Mouse (Mus musculus) stomach, embryonic 15.5 days (tissue): Measurements from ENCODE around the gene Rfx2. TPM values are rescaled to one million over a fixed set of nuclear protein-coding genes. Genes with fewer than 3 reads are reported as not detected.

ENCODE experiments used
- ATAC-seq: fragments of 200-750 bp; cut with Nextera tagmentation; 2 replicates; pipeline ENCODE4 v1.8.0; 2017; ENCODE audit warnings: low read depth, moderate number of reproducible peaks, moderate TSS enrichment; ENCODE audit not compliant: insufficient read depth, low FRiP score
- H3K27ac ChIP-seq: fragments of 300-500 bp; sonication (generic); 2 replicates; pipeline ENCODE4 v1.5.1; 2015; ENCODE audit warnings: mild to moderate bottlenecking, inconsistent platforms
- H3K27me3 ChIP-seq: fragments of 300-500 bp; sonication (generic); replicated peaks from 2 replicates; pipeline ENCODE4 v1.6.1; 2015; ENCODE audit warnings: inconsistent platforms
- H3K36me3 ChIP-seq: fragments of 300-500 bp; sonication (generic); 2 replicates; pipeline ENCODE4 v1.6.1; 2015; ENCODE audit warnings: inconsistent platforms
- H3K4me1 ChIP-seq: fragments of 300-500 bp; sonication (generic); 2 replicates; pipeline ENCODE4 v1.6.1; 2015; ENCODE audit warnings: inconsistent platforms
- H3K4me2 ChIP-seq: fragments of 300-500 bp; sonication (generic); 2 replicates; pipeline ENCODE4 v1.6.1; 2015; ENCODE audit warnings: mild to moderate bottlenecking, inconsistent platforms
- H3K4me3 ChIP-seq: fragments of 300-500 bp; sonication (generic); replicated peaks from 2 replicates; pipeline ENCODE4 v1.5.1; 2015; ENCODE audit warnings: inconsistent platforms
- H3K9ac ChIP-seq: fragments of 300-500 bp; sonication (generic); 2 replicates; pipeline ENCODE4 v1.6.1; 2015; ENCODE audit warnings: inconsistent platforms
- H3K9me3 ChIP-seq: fragments of 300-500 bp; sonication (generic); 2 replicates; pipeline ENCODE4 v1.6.1; 2016; ENCODE audit warnings: inconsistent platforms
- WGBS: fragments of 180-500 bp; shearing (Covaris S2); methylation state at CpG from one replicate; pipeline ENCODE4 v1.1.7; 2015; 5-methylcytosine and 5-hydroxymethylcytosine counted together
- polyA plus RNA-seq: library from polyadenylated mRNA; unstranded; fragments of >200 nt; fragmentation: Nextera tagmentation; extraction: Ambion mirVana; gene quantifications from 2 replicates; pipeline ENCODE4 v1.2.1, GENCODE M21; 2015

Gene Rfx2
- polyA plus RNA-seq, 1 experiment from 2014 or later, result 6.6 TPM

- Histone ChIP-seq H3K4me1 (no peaks in the 10 kb centered on the region), H3K27ac (peak overlapping the region; percentile 46; the same call in 1 of the 2 replicates), H3K27me3 (no peaks in the 10 kb centered on the region), H3K9me3 (no peaks in the 10 kb centered on the region), H3K4me2 (no peak overlapping the region), H3K4me3 (no peak overlapping the region), H3K9ac (no peak overlapping the region), H3K36me3 (no peaks in the 10 kb centered on the region)
- no peak for ATAC-seq
- 42% methylated on average over 7 of the region's 7 CpGs for WGBS
Observed at GRCm38 (mm10) chr17:56858922-56859321, 28.1 kb upstream of the Rfx2 start.

- peak overlapping the region; percentile 46; the same call in 1 of the 2 replicates for H3K27ac ChIP-seq
- no peak overlapping the region for H3K4me2 ChIP-seq
- H3K9ac ChIP-seq, result no peak overlapping the region
- no peaks in the 10 kb centered on the region for H3K9me3 ChIP-seq
- H3K4me1 ChIP-seq, result no peaks in the 10 kb centered on the region
- ATAC-seq, result no peak
- no peak overlapping the region for H3K4me3 ChIP-seq
- no peaks in the 10 kb centered on the region for H3K27me3 ChIP-seq
- WGBS, result 59% methylated on average over 4 of the region's 4 CpGs
- H3K36me3 ChIP-seq, result no peaks in the 10 kb centered on the region
Observed at GRCm38 (mm10) chr17:56858216-56858615, 27.4 kb upstream of the Rfx2 start.

GRCm38 (mm10) chr17:56855421-56855820, 24.6 kb upstream of the Rfx2 start:
- H3K4me1 ChIP-seq, result no peaks in the 10 kb centered on the region
- no peaks in the 10 kb centered on the region for H3K9me3 ChIP-seq
- no peak for ATAC-seq
- 70% methylated on average over 3 of the region's 3 CpGs for WGBS
- no peak overlapping the region for H3K4me3 ChIP-seq
- H3K36me3 ChIP-seq, result no peaks in the 10 kb centered on the region
- H3K4me2 ChIP-seq, result no peak overlapping the region
- no peaks in the 10 kb centered on the region for H3K27me3 ChIP-seq
- no peak overlapping the region for H3K9ac ChIP-seq
- H3K27ac ChIP-seq, result no peak overlapping the region

GRCm38 (mm10) chr17:56851167-56851566, 20.4 kb upstream of the Rfx2 start:
- no peaks in the 10 kb centered on the region for H3K4me1 ChIP-seq
- no peaks in the 10 kb centered on the region for H3K27me3 ChIP-seq
- no peak overlapping the region for H3K27ac ChIP-seq
- no peaks in the 10 kb centered on the region for H3K36me3 ChIP-seq
- ATAC-seq, result no peak
- no peak overlapping the region for H3K9ac ChIP-seq
- no peak overlapping the region for H3K4me3 ChIP-seq
- H3K4me2 ChIP-seq, result no peak overlapping the region
- H3K9me3 ChIP-seq, result no peaks in the 10 kb centered on the region
- WGBS, result 75% methylated on average over 3 of the region's 3 CpGs

- Histone ChIP-seq H3K27me3 (no peaks in the 10 kb centered on the region), H3K9ac (no peak overlapping the region), H3K4me2 (no peak overlapping the region), H3K4me3 (no peak overlapping the region), H3K4me1 (no peaks in the 10 kb centered on the region), H3K27ac (no peak overlapping the region), H3K36me3 (no peaks in the 10 kb centered on the region), H3K9me3 (no peaks in the 10 kb centered on the region)
- 83% methylated on average over 13 of the region's 13 CpGs for WGBS
- ATAC-seq, result no peak
Observed at GRCm38 (mm10) chr17:56849710-56850109, 18.9 kb upstream of the Rfx2 start.

- H3K9ac ChIP-seq, result no peak overlapping the region
- H3K4me1 ChIP-seq, result no peaks in the 10 kb centered on the region
Observed at GRCm38 (mm10) chr17:56848785-56849184, 18.0 kb upstream of the Rfx2 start.

GRCm38 (mm10) chr17:56843678-56844077, 12.9 kb upstream of the Rfx2 start:
- Histone ChIP-seq H3K9me3 (no peaks in the 10 kb centered on the region), H3K4me2 (no peak overlapping the region), H3K27me3 (no peaks in the 10 kb centered on the region), H3K9ac (no peak overlapping the region), H3K27ac (no peak overlapping the region), H3K4me1 (no peaks in the 10 kb centered on the region), H3K4me3 (no peak overlapping the region), H3K36me3 (no peaks in the 10 kb centered on the region)
- 80% methylated on average over 5 of the region's 5 CpGs for WGBS
- no peak for ATAC-seq

More at GRCm38 (mm10) chr17:56848785-56849184, 18.0 kb upstream of the Rfx2 start:
- ATAC-seq, result no peak
- Histone ChIP-seq H3K9me3 (no peaks in the 10 kb centered on the region), H3K27ac (no peak overlapping the region), H3K27me3 (no peaks in the 10 kb centered on the region), H3K36me3 (no peaks in the 10 kb centered on the region), H3K4me2 (no peak overlapping the region), H3K4me3 (no peak overlapping the region)
- 78% methylated on average over 5 of the region's 5 CpGs for WGBS

GRCm38 (mm10) chr17:56842173-56842572, 11.4 kb upstream of the Rfx2 start:
- Histone ChIP-seq H3K4me2 (no peak overlapping the region), H3K27ac (no peak overlapping the region), H3K27me3 (no peaks in the 10 kb centered on the region), H3K9me3 (no peaks in the 10 kb centered on the region), H3K36me3 (no peaks in the 10 kb centered on the region), H3K4me3 (no peak overlapping the region), H3K4me1 (no peaks in the 10 kb centered on the region), H3K9ac (no peak overlapping the region)
- 63% methylated on average over 5 of the region's 5 CpGs for WGBS
- no peak for ATAC-seq

GRCm38 (mm10) chr17:56840524-56840923, 9.7 kb upstream of the Rfx2 start:
- Histone ChIP-seq H3K27ac (no peak overlapping the region), H3K4me2 (no peak overlapping the region), H3K9me3 (no peaks in the 10 kb centered on the region), H3K9ac (no peak overlapping the region), H3K36me3 (no peaks in the 10 kb centered on the region), H3K27me3 (no peaks in the 10 kb centered on the region), H3K4me3 (no peak overlapping the region), H3K4me1 (no peaks in the 10 kb centered on the region)
- 83% methylated on average over 7 of the region's 7 CpGs for WGBS
- no peak for ATAC-seq

- WGBS, result 85% methylated on average over 8 of the region's 8 CpGs
- no peak overlapping the region for H3K4me2 ChIP-seq
- no peak overlapping the region for H3K27ac ChIP-seq
- H3K9me3 ChIP-seq, result no peaks in the 10 kb centered on the region
- H3K4me1 ChIP-seq, result no peaks in the 10 kb centered on the region
- H3K4me3 ChIP-seq, result no peak overlapping the region
- H3K36me3 ChIP-seq, result no peaks in the 10 kb centered on the region
- H3K9ac ChIP-seq, result no peak overlapping the region
- no peak for ATAC-seq
- H3K27me3 ChIP-seq, result no peaks in the 10 kb centered on the region
Observed at GRCm38 (mm10) chr17:56836336-56836735, 5.5 kb upstream of the Rfx2 start.

- Histone ChIP-seq H3K36me3 (no peaks in the 10 kb centered on the region), H3K27me3 (no peaks in the 10 kb centered on the region), H3K9ac (no peak overlapping the region), H3K4me2 (no peak overlapping the region), H3K4me1 (0 out of 2 replicates have a peak, but pooled peaks cover 12% of the 10 kb centered on the region), H3K4me3 (no peak overlapping the region), H3K9me3 (no peaks in the 10 kb centered on the region), H3K27ac (no peak overlapping the region)
- ATAC-seq, result no peak
- 96% methylated on average over 1 of the region's 1 CpGs for WGBS
Observed at GRCm38 (mm10) chr17:56833381-56833780, 2.6 kb upstream of the Rfx2 start.

- no peaks in the 10 kb centered on the region for H3K27me3 ChIP-seq
- H3K4me3 ChIP-seq, result no peak overlapping the region
- H3K4me1 ChIP-seq, result 0 out of 2 replicates have a peak, but pooled peaks cover 12% of the 10 kb centered on the region
- no peaks in the 10 kb centered on the region for H3K9me3 ChIP-seq
- 79% methylated on average over 1 of the region's 1 CpGs for WGBS
- no peak for ATAC-seq
- no peak overlapping the region for H3K4me2 ChIP-seq
- no peak overlapping the region for H3K27ac ChIP-seq
- no peaks in the 10 kb centered on the region for H3K36me3 ChIP-seq
- H3K9ac ChIP-seq, result no peak overlapping the region
Observed at GRCm38 (mm10) chr17:56832918-56833317, 2.1 kb upstream of the Rfx2 start.
